Mouse (Mus musculus) ES-Bruce4 (cell line): Measurements from ENCODE around the gene Brd3.

Source experiments
- CTCF ChIP-seq: IDR thresholded peaks from one replicate; pipeline ENCODE4 v1.8.1; 2011; ENCODE audit warnings: low read depth, low read length
- EP300 ChIP-seq: IDR thresholded peaks from 2 replicates; pipeline ENCODE4 v1.6.1; 2011; ENCODE audit warnings: low read depth, low read length; ENCODE audit not compliant: insufficient read depth
- POLR2A ChIP-seq: IDR thresholded peaks from one replicate; pipeline ENCODE4 v1.8.1; 2011; ENCODE audit warnings: low read length; ENCODE audit not compliant: insufficient read depth

- no peak for TF ChIP-seq POLR2A
- no peak for TF ChIP-seq CTCF
- TF ChIP-seq EP300 = no peak
These were observed 100.5 kb downstream of the Brd3 start for GRCm38 (mm10) chr2:27406928-27407327.
